Mouse (Mus musculus): Measurements from ENCODE around the gene F12.

DNA sequence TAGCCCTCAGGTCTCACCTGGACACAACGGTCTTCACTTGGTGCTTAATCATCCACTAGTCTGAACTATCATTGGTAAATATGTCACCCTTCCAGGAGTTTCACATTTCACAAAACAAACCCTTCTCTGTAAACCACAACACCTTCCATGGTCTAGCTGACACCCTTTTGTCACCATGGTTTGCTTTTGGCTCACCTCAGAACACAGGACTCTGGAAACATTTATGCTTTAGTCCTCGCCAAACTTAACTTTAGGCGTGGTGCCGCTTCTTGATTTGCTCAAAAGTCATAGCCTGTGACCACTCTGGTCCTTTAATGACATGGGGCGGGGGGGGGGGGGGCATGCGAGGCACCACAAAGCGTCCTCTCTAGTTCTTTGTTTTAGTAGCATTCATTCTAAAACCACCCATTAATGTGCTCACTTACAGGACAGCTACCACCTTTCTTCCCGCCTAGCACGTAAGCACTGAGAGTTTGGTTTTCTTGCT is 17.2 kb upstream of the F12 start:
- TF ChIP-seq POLR2A (IDR thresholded peaks at IDR 0.05; ENCODE audit: low read depth, low read length) (no peak), CTCF (IDR thresholded peaks at IDR 0.05; ENCODE audit: extremely low read depth, insufficient read length, insufficient replicate concordance, low read depth, low read length) (no peak)
